Mouse (Mus musculus) MEL (cell line): Measurements from ENCODE around the gene Eif2ak3.

Experiments
- CTCF ChIP-seq, 3 experiments: IDR thresholded peaks in 2 of 3; conservative IDR thresholded peaks in 1 of 3; 2 replicates each; pipeline ENCODE4 v1.5.1; 2011 to 2012; ENCODE audit warnings: low read length in 3 of 3, low read depth in 2 of 3, mild to moderate bottlenecking in 2 of 3, improper control_type of control experiment in 1 of 3, inconsistent platforms in 1 of 3, mixed read lengths in 1 of 3, moderate library complexity in 1 of 3; ENCODE audit not compliant: control insufficient read depth in 1 of 3, insufficient read depth in 1 of 3, poor library complexity in 1 of 3, severe bottlenecking in 1 of 3
- ELF1 ChIP-seq: IDR thresholded peaks from 2 replicates; pipeline ENCODE4 v1.6.1; 2014; ENCODE audit warnings: low read depth, mild to moderate bottlenecking, inconsistent platforms, low read length, improper control_type of control experiment, moderate library complexity
- GATA1 ChIP-seq: IDR thresholded peaks from 2 replicates; pipeline ENCODE4 v1.6.1; 2011; ENCODE audit warnings: low read depth, low read length, improper control_type of control experiment
- JUND ChIP-seq: IDR thresholded peaks from 2 replicates; pipeline ENCODE4 v1.6.1; 2011; ENCODE audit warnings: low read depth, mild to moderate bottlenecking, improper control_type of control experiment, low read length
- MAFK ChIP-seq: IDR thresholded peaks from 2 replicates; pipeline ENCODE4 v1.6.1; 2011; ENCODE audit warnings: low read depth, mild to moderate bottlenecking, low read length, improper control_type of control experiment, borderline replicate concordance
- MAX ChIP-seq: IDR thresholded peaks from 2 replicates; pipeline ENCODE4 v1.6.1; 2011; ENCODE audit warnings: low read length, improper control_type of control experiment
- NRF1 ChIP-seq: IDR thresholded peaks from 2 replicates; pipeline ENCODE4 v1.6.1; 2014; ENCODE audit warnings: low read depth, mild to moderate bottlenecking, inconsistent platforms, low read length, improper control_type of control experiment, moderate library complexity; ENCODE audit not compliant: poor library complexity, insufficient read depth, severe bottlenecking
- POLR2A ChIP-seq, 2 experiments: IDR thresholded peaks; 2 replicates each; pipeline ENCODE4 v1.6.1; 2011 to 2012; ENCODE audit warnings: low read length in 2 of 2, mild to moderate bottlenecking in 2 of 2, control low read depth in 1 of 2, improper control_type of control experiment in 1 of 2, low read depth in 1 of 2, moderate library complexity in 1 of 2; ENCODE audit not compliant: control insufficient read depth in 1 of 2, insufficient read depth in 1 of 2, poor library complexity in 1 of 2
- RAD21 ChIP-seq: IDR thresholded peaks from 2 replicates; pipeline ENCODE4 v1.6.1; 2011; ENCODE audit warnings: mild to moderate bottlenecking, low read depth, low read length, improper control_type of control experiment
- TAL1 ChIP-seq: IDR thresholded peaks from 2 replicates; pipeline ENCODE4 v1.6.1; 2012; ENCODE audit warnings: mild to moderate bottlenecking, inconsistent platforms, low read length, moderate library complexity, mixed read lengths
- TBP ChIP-seq: IDR thresholded peaks from 2 replicates; pipeline ENCODE4 v1.8.0; 2011; ENCODE audit warnings: low read depth, low read length, improper control_type of control experiment
- USF1 ChIP-seq: IDR thresholded peaks from 2 replicates; pipeline ENCODE4 v1.6.1; 2014; ENCODE audit warnings: low read depth, mild to moderate bottlenecking, inconsistent platforms, low read length, improper control_type of control experiment, moderate library complexity
- ZC3H11A ChIP-seq: IDR thresholded peaks from 2 replicates; pipeline ENCODE4 v1.6.1; 2012; ENCODE audit warnings: low read depth, mild to moderate bottlenecking, inconsistent platforms, low read length, improper control_type of control experiment

GRCm38 (mm10) chr6:70822386-70822910 is 21.9 kb upstream of the Eif2ak3 start:
- TF ChIP-seq POLR2A (IDR thresholded peaks at IDR 0.05; ENCODE audit: control insufficient read depth in 1 of 2, insufficient read depth in 1 of 2, low read depth in 1 of 2, low read length in 2 of 2, poor library complexity in 1 of 2): no peak
- no peak for TF ChIP-seq CTCF (IDR thresholded peaks at IDR 0.05 in 2 of 3, conservative IDR thresholded peaks at IDR 0.05 in 1 of 3; ENCODE audit: control insufficient read depth in 1 of 3, insufficient read depth in 1 of 3, low read depth in 2 of 3, low read length in 3 of 3, poor library complexity in 1 of 3, severe bottlenecking in 1 of 3)
- no peak for TF ChIP-seq JUND
- TF ChIP-seq ZC3H11A: no peak
- TF ChIP-seq MAFK: no peak
- no peak for TF ChIP-seq RAD21
- no peak for TF ChIP-seq TBP
- TF ChIP-seq NRF1: no peak
- no peak for TF ChIP-seq GATA1
- peak; percentile 76 for TF ChIP-seq USF1
- TF ChIP-seq TAL1: no peak
- no peak for TF ChIP-seq ELF1
- no peak for TF ChIP-seq MAX
